Mouse (Mus musculus): Measurements from ENCODE around the gene Pld1. TPM values are rescaled to one million over a fixed set of nuclear protein-coding genes. Genes with fewer than 3 reads are reported as not detected.

Gene Pld1
- total RNA-seq, 1 experiment from 2014 or later: 12.1 TPM

- ATAC-seq (replicated peaks in 1 of 2; ENCODE audit: insufficient read depth in 1 of 2, low FRiP score in 2 of 2, low TSS enrichment in 1 of 2, low read depth in 1 of 2, poor library complexity in 2 of 2, severe bottlenecking in 2 of 2): peak in 1 of 2 experiments; percentile 37; a peak in 1 of 4 replicates
These were observed 88.4 kb downstream of the Pld1 start for GRCm38 (mm10) chr3:28026876-28027275.

GRCm38 (mm10) chr3:28028456-28028855 is 90.0 kb downstream of the Pld1 start:
- ATAC-seq (replicated peaks in 1 of 2; ENCODE audit: insufficient read depth in 1 of 2, low FRiP score in 2 of 2, low TSS enrichment in 1 of 2, low read depth in 1 of 2, poor library complexity in 2 of 2, severe bottlenecking in 2 of 2): no peak

GRCm38 (mm10) chr3:28030860-28031259 is 92.4 kb downstream of the Pld1 start:
- ATAC-seq (replicated peaks in 1 of 2; ENCODE audit: insufficient read depth in 1 of 2, low FRiP score in 2 of 2, low TSS enrichment in 1 of 2, low read depth in 1 of 2, poor library complexity in 2 of 2, severe bottlenecking in 2 of 2): no peak

DNA sequence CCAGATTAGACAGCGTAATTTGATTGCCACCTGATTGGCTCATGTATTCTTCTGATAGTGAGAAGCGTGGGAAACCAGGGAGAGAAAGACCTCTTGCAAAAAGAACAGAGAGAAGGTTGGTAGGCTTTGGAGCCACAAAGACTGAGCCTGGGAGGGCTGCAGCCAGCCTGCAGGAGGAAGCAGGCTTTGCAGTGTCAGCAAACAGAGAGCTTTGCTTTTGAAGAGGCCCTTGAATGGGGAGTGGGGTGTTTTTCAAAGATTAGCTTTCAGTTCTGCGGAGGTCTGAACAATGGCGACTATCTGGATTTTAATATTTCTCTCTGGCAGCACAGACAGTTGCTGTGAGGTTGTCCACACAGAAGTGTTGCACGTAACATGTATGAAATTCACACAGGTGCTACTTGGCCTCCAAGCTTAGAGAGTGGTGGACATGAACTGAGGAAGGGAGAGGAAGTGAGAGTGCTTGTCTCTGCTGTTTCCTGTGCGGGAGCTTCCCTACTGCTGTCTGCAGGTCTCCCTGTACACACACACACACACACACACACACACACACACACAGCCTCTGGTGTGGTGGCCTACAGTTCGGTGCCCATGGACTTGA is 93.2 kb downstream of the Pld1 start:
- peak; percentile 45 to 67; a peak in 2 of 4 replicates for ATAC-seq (replicated peaks in 1 of 2; ENCODE audit: insufficient read depth in 1 of 2, low FRiP score in 2 of 2, low TSS enrichment in 1 of 2, low read depth in 1 of 2, poor library complexity in 2 of 2, severe bottlenecking in 2 of 2)

GRCm38 (mm10) chr3:28033898-28034297 is 95.4 kb downstream of the Pld1 start:
- no peak for ATAC-seq (replicated peaks in 1 of 2; ENCODE audit: insufficient read depth in 1 of 2, low FRiP score in 2 of 2, low TSS enrichment in 1 of 2, low read depth in 1 of 2, poor library complexity in 2 of 2, severe bottlenecking in 2 of 2)

- no peak for ATAC-seq (replicated peaks in 1 of 2; ENCODE audit: insufficient read depth in 1 of 2, low FRiP score in 2 of 2, low TSS enrichment in 1 of 2, low read depth in 1 of 2, poor library complexity in 2 of 2, severe bottlenecking in 2 of 2)
These were observed 96.3 kb downstream of the Pld1 start for GRCm38 (mm10) chr3:28034707-28035333.

DNA sequence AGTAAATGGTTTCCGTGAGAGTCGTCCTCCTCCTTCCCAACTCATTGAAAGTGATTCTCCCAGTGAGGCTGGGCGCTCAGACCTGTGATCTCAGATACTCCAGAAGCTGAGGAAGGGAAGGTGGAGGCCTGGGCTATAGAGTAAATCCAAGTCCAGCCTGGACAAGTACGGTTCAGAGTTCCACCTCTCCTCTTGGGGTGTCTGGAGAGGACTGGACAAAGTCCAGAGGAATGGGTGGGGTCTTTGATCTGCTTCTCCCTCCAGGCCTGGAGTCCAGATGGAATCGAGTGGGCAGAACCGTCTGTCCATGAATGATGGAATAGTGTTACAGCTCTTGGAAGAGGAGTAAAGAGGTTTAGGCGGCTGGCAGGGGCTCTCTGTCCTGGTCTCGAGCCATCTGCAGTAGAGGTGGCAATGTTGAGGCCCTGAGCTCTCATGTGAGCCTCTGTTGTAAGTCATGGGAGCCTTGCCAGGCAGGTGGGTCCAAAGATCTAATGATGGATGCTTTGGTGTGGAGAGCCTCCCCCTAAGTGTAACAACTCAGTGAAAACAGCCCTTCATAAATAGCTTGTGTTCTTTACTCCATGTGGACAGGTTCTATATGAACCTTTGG is 98.9 kb downstream of the Pld1 start:
- ATAC-seq (replicated peaks in 1 of 2; ENCODE audit: insufficient read depth in 1 of 2, low FRiP score in 2 of 2, low TSS enrichment in 1 of 2, low read depth in 1 of 2, poor library complexity in 2 of 2, severe bottlenecking in 2 of 2): no peak

- ATAC-seq (replicated peaks in 1 of 2; ENCODE audit: insufficient read depth in 1 of 2, low FRiP score in 2 of 2, low TSS enrichment in 1 of 2, low read depth in 1 of 2, poor library complexity in 2 of 2, severe bottlenecking in 2 of 2): no peak
These were observed 99.6 kb downstream of the Pld1 start for GRCm38 (mm10) chr3:28038106-28038505.

- no peak for ATAC-seq (replicated peaks in 1 of 2; ENCODE audit: insufficient read depth in 1 of 2, low FRiP score in 2 of 2, low TSS enrichment in 1 of 2, low read depth in 1 of 2, poor library complexity in 2 of 2, severe bottlenecking in 2 of 2)
These were observed 101.3 kb downstream of the Pld1 start for GRCm38 (mm10) chr3:28039760-28040159.

DNA sequence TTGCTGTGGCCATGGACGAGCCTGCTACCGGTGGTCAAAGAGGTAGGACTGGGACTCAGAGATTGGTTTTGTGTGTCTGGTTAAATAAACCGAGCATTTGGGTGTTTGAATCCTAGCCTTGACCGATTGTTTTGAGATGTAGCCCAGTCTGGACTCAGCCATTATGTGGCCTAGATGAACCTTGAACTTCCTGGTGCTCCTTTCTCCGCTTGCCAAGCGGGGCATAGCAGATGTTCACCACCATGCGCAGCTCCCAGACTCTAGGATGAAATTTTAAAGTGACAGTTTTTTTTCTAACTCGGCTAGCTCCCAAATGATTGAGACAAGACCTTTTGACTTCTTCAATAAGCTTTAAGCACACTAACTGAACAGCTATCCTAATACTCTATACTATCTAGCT is 102.7 kb downstream of the Pld1 start:
- ATAC-seq (replicated peaks in 1 of 2; ENCODE audit: insufficient read depth in 1 of 2, low FRiP score in 2 of 2, low TSS enrichment in 1 of 2, low read depth in 1 of 2, poor library complexity in 2 of 2, severe bottlenecking in 2 of 2): no peak

- no peak for ATAC-seq (replicated peaks in 1 of 2; ENCODE audit: insufficient read depth in 1 of 2, low FRiP score in 2 of 2, low TSS enrichment in 1 of 2, low read depth in 1 of 2, poor library complexity in 2 of 2, severe bottlenecking in 2 of 2)
These were observed 103.9 kb downstream of the Pld1 start for GRCm38 (mm10) chr3:28042366-28042765.

DNA sequence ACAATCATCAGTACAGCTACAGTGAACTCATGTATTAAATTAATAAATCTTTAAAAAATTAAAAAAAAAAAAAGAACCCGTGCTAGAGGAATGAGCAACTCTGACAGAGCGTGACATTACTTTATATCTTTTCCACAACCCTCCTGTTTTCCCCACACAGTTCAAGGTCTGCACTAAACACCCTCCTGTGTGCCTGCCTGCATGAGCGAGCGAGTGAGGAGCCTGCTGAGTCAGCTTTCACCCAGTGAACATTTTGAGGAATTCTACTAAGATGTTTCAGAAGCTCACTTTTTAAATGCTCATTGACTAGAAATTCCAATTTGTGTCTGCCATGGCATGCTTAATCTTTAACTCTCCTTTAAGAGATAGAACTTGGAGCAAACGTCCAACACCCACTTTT is 109.1 kb downstream of the Pld1 start:
- no peak for ATAC-seq (replicated peaks in 1 of 2; ENCODE audit: insufficient read depth in 1 of 2, low FRiP score in 2 of 2, low TSS enrichment in 1 of 2, low read depth in 1 of 2, poor library complexity in 2 of 2, severe bottlenecking in 2 of 2)

DNA sequence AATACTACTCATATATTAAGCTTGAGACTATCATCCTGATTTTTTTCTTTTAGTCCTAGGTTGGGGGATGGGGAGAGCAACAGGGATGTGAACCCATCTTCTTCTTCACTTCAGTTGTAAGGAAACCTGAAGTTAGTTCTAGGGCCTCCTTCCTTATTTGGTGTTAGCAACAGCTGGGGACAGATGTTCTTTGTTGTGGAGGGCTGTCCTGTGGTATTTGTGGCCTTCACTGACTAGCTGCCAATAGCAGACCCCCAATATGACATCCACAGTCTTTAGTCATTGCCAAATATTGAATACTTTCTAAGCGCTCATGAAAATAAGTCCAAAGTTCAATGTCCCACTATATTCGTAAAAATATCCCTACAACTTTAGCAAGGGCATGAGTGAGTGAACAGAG is 111.0 kb downstream of the Pld1 start:
- no peak for ATAC-seq (replicated peaks in 1 of 2; ENCODE audit: insufficient read depth in 1 of 2, low FRiP score in 2 of 2, low TSS enrichment in 1 of 2, low read depth in 1 of 2, poor library complexity in 2 of 2, severe bottlenecking in 2 of 2)

- no peak for ATAC-seq (replicated peaks in 1 of 2; ENCODE audit: insufficient read depth in 1 of 2, low FRiP score in 2 of 2, low TSS enrichment in 1 of 2, low read depth in 1 of 2, poor library complexity in 2 of 2, severe bottlenecking in 2 of 2)
These were observed 114.6 kb downstream of the Pld1 start for GRCm38 (mm10) chr3:28053076-28053475.

DNA sequence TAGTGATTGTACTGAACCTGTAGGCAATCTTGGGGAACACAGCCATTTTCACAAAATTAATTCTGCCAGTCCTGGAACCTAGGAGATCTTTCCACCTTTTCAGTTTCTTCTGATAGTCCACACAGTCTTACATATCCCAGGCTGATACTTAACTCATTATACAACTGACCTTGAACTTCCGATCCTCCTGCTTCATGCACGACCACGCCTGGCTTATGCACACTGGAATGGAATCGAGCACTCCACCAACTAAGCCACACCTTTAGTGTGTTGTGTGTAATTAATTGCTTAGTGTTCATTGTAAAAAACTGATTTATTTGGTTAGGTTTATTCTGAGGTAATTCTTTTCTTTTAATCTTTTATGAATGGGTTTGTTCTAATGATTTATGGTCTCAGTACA is 122.2 kb downstream of the Pld1 start:
- no peak for ATAC-seq (replicated peaks in 1 of 2; ENCODE audit: insufficient read depth in 1 of 2, low FRiP score in 2 of 2, low TSS enrichment in 1 of 2, low read depth in 1 of 2, poor library complexity in 2 of 2, severe bottlenecking in 2 of 2)

DNA sequence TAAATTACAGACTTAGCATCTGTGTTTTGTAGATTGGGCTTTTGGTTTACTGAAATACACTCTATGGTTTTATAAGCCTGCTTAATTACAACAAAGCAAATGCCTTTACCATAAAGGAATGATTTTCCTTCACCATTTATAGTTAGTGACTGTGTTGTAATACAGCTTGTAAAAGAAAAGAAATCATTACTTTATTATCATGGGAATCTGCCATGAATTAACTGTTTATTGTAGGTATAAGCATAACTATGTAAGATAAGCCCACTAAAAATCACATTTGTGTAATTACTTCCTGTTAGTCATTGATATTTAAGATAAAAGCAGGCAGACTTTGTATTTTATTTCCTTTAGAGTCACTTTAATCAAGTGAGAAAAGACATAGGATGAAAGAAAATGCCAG is 122.7 kb downstream of the Pld1 start:
- ATAC-seq (replicated peaks in 1 of 2; ENCODE audit: insufficient read depth in 1 of 2, low FRiP score in 2 of 2, low TSS enrichment in 1 of 2, low read depth in 1 of 2, poor library complexity in 2 of 2, severe bottlenecking in 2 of 2): no peak

DNA sequence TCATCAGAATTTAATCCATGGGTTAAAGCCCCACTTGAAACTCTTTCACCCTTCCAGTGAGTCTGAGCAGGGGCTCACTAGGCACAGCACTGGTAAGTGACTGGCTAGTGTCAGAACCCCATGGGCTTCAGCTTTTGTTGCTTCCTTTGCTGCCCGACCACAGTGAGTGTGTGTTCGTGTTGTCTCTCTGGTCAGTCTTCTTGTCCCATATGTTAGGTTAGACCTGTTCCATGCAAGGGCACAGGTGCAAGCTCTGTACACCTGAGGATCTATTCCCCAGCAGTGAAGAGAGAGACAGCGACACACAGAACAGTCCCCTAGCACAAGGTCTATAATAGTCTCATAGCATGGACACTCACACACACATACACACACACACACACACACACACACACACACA is 140.7 kb downstream of the Pld1 start:
- no peak for ATAC-seq (replicated peaks in 1 of 2; ENCODE audit: insufficient read depth in 1 of 2, low FRiP score in 2 of 2, low TSS enrichment in 1 of 2, low read depth in 1 of 2, poor library complexity in 2 of 2, severe bottlenecking in 2 of 2)

DNA sequence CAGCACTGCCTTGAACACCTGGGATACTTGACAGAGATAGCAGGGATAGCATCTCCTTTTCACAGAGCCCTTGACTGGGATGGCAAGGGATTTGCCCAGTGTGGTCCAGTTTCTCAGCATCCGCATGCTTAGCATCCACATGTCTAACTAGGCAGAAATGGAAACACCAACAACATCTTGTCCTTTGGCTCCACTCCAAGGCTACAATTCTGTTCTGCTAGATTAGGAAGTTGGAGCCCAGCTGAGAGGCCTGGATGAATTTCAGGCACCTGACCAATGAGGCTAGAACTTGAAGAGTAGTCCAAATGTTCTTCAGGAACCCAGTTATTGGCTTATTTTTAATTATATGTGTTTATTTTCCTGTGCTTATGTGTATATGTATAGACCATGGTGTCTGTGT is 141.6 kb downstream of the Pld1 start:
- ATAC-seq (replicated peaks in 1 of 2; ENCODE audit: insufficient read depth in 1 of 2, low FRiP score in 2 of 2, low TSS enrichment in 1 of 2, low read depth in 1 of 2, poor library complexity in 2 of 2, severe bottlenecking in 2 of 2): no peak

- ATAC-seq (replicated peaks in 1 of 2; ENCODE audit: insufficient read depth in 1 of 2, low FRiP score in 2 of 2, low TSS enrichment in 1 of 2, low read depth in 1 of 2, poor library complexity in 2 of 2, severe bottlenecking in 2 of 2): 0 out of 4 replicates have a peak, but pooled peaks of 1 of the 2 experiments have one; percentile 32
These were observed 142.5 kb downstream of the Pld1 start for GRCm38 (mm10) chr3:28081012-28081411.
